Comparison of ENCODE assay signal across 26 mouse cellular contexts in the genomic region with DNA sequence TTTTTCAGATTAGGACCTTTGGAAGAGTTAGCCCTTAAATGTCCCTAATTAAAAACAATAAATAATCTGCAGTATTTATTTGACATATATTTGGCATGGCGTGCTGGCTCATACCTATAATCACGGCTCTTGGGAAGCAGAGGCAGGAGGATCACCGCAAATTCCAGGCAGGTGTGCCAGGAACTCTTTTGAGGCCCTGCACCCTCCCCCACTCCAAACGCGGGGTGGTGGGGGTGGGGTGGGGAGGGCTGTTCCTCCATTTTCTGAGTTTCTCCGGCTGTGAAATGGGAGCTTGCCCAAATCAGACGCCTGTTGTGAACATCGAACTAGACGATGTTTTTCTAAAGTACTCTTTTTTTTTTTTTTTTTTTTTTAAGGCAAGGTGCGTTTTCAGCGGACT.
"Had no signal": no experiment of that assay in that cellular context is flagged by ENCODE, and none has a peak within 500 bp of the region (broad histone marks: within the 10 kb centered on the region; RNA-seq: fewer than 3 reads in every experiment).

No protein-coding gene starts in this region.

- ATAC-seq: hindbrain, embryonic 16.5 days; inflammation-experienced regulatory T-cells, adult 6 months; intestine, embryonic 15.5 days; intestine, postnatal 0 days had no signal

- H3K36me3 ChIP-seq: heart, embryonic 12.5 days; hindbrain, embryonic 10.5 days; hindbrain, embryonic 12.5 days; intestine, embryonic 15.5 days; limb, embryonic 10.5 days; limb, embryonic 12.5 days; liver, embryonic 13.5 days had no signal

- H3K9ac ChIP-seq: heart, embryonic 12.5 days; hindbrain, embryonic 12.5 days; hindbrain, embryonic 14.5 days; intestine, embryonic 15.5 days; limb, embryonic 12.5 days; liver, embryonic 13.5 days had no signal

- H3K9me3 ChIP-seq: hindbrain, embryonic 12.5 days; intestine, embryonic 15.5 days; limb, embryonic 10.5 days; liver, embryonic 13.5 days had no signal

- H3K4me2 ChIP-seq: hindbrain, embryonic 12.5 days; hindbrain, embryonic 14.5 days; liver, embryonic 11.5 days; liver, embryonic 13.5 days had no signal

- H3K4me3 ChIP-seq: gastrocnemius, adult 2 months; heart, embryonic 12.5 days; hindbrain, embryonic 12.5 days; intestine, embryonic 15.5 days; layer of hippocampus, adult 2 months; left cerebral cortex, adult 2 months; liver, embryonic 13.5 days had no signal

- DNase-seq: gastrocnemius, adult 2 months; gastrocnemius, postnatal 10 days; gastrocnemius, postnatal 25 days; heart, adult 18-20 months; heart, postnatal 10 days; heart, postnatal 4 days; kidney, adult 18-20 months; kidney, adult 8-10 months; kidney, postnatal 10 days; kidney, postnatal 25 days; kidney, postnatal 4 days; liver; liver, embryonic 13.5 days had no signal

- H3K27ac ChIP-seq: gastrocnemius, adult 2 months; hindbrain, embryonic 10.5 days; hindbrain, embryonic 12.5 days; hindbrain, embryonic 14.5 days; intestine, embryonic 15.5 days; layer of hippocampus, adult 2 months; left cerebral cortex, adult 2 months; limb, embryonic 10.5 days; limb, embryonic 12.5 days; liver, embryonic 13.5 days had no signal
